Mouse (Mus musculus): ENCODE results near the gene Cenpl. TPM values are rescaled to one million over a fixed set of nuclear protein-coding genes. Genes with fewer than 3 reads are reported as not detected.
"Not testable (repeated sequence)": the region's sequence is repeated elsewhere in the genome, so short reads cannot be mapped to it uniquely, and the experiment has no call there.

Cenpl gene
- 1 to 10 TPM; 5.7 to 6.2 TPM for total RNA-seq (2021)
- long read RNA-seq, experiment 1, partial matches to known transcripts = 0 of 8 reads
- long read RNA-seq, experiment 1, other reads (novel, unspliced or antisense) = 6 of 8 reads
- long read RNA-seq, experiment 2, partial matches to known transcripts = 0 of 6 reads
- long read RNA-seq, experiment 2, other reads (novel, unspliced or antisense) = 5 of 6 reads

- peak; percentile 97 for DNase-seq
Observed at GRCm38 (mm10) chr1:161070352-161071271, at the start of gene Cenpl, which contains the start of gene Dars2. TSS of gene Cenpl (plus strand) at chr1:161070713. TSS of gene Dars2 (minus strand) at chr1:161070658.

GRCm38 (mm10) chr1:161025410-161026210, 44.9 kb upstream of the Cenpl start:
- DNase-seq = peak; percentile 35

GRCm38 (mm10) chr1:161027196-161027595, 43.3 kb upstream of the Cenpl start:
- no peak for DNase-seq

GRCm38 (mm10) chr1:161028427-161028826, 42.1 kb upstream of the Cenpl start:
- DNase-seq = not testable (repeated sequence)

DNA sequence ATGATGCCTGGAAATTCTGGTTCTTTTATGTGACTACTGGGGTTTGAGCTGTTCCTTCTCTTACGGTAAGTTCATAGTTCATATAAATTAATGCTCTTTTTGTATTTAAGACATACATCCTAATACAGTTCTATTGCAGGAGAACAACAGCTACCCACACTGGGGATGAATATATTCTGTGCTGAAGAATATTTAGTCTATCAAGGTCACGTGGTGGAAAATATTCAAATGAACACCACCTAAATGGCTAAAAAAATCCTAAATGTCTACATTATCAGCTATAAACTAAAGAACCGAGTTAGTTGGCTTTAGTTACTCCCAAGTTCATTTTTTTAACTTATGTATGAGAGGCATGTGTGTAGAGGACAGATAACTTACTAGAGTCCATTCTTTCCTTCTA, 40.5 kb upstream of the Cenpl start:
- DNase-seq = no peak

DNA sequence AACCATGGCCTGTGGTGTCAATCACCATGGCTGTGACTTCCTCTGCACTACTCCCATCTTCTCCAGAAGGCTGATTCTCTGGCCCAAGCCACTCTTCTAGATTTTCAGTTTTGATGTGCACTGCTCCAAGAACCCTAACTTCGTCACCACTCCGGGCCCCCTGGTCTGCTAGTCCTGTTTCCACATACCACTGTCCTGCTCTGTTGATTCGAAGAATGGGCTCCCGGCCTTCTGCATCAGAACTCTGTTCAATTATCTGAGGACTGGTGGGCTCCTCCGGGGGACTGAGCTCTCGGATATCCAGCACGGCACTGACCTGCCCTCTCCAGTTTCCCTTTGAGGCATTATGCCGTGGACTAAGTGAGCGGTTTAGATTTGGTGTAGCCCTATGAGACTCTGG, 38.6 kb upstream of the Cenpl start:
- DNase-seq = no peak

DNA sequence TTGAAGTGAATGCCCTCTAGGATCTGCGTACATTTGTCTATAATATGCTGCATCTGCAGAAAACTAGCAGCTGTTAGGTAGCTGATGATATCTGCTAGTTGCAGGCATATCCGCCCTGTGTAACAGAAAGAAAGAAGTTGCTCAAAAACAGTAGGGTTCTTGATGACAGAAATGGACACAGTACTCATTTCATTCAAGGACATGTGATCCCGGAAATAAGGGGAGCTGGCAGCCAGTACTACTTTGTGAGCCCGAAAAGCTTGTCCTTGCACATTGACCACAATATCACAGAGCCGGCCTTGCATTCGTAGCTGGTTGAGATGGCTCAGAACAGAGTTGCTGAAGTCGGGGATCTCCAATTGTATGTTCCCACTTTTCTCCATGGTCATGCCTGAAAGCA, 38.2 kb upstream of the Cenpl start:
- peak; percentile 64 for DNase-seq

- no peak for DNase-seq
Observed at GRCm38 (mm10) chr1:161033856-161034434, 36.6 kb upstream of the Cenpl start.

GRCm38 (mm10) chr1:161034435-161035280, 35.9 kb upstream of the Cenpl start, which contains the start of gene Zbtb37:
TSS of gene Zbtb37 (minus strand) at chr1:161034849.
- DNase-seq = peak; percentile 98

- peak; percentile 51 for DNase-seq
Observed at GRCm38 (mm10) chr1:161035281-161035785, 35.2 kb upstream of the Cenpl start.

DNA sequence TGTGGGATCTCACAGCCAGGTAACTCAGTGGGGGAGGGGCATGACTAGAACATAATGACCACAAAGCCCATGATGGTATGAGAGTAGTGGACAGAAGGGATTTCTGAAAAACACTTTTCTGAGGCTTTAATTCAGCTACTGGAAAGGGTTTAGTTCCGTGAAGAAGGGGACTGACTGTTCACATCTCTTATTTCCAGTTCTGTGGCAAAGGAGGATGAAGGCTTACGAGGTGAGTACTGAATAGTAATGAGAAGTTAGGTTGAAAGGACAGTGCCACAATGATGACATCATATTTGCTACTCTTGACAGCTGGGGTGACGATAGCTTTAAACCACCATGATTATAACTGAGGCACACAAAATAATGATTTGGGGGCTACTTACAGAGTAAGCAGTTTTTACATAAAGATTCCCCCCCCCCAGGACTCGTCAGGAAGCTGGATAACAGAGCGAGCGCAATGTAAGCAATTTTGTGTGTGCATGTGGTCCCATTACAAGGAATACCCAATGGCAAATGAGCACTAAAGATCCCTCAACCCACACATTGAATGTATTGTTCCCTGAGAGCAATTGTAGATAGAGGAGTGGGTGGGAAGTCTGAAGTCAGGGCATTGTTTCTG, 34.6 kb upstream of the Cenpl start:
- peak; percentile 15 for DNase-seq

- DNase-seq = peak; percentile 20
Observed at GRCm38 (mm10) chr1:161036411-161036841, 34.1 kb upstream of the Cenpl start.

GRCm38 (mm10) chr1:161037026-161037425, 33.5 kb upstream of the Cenpl start:
- DNase-seq = no peak

DNA sequence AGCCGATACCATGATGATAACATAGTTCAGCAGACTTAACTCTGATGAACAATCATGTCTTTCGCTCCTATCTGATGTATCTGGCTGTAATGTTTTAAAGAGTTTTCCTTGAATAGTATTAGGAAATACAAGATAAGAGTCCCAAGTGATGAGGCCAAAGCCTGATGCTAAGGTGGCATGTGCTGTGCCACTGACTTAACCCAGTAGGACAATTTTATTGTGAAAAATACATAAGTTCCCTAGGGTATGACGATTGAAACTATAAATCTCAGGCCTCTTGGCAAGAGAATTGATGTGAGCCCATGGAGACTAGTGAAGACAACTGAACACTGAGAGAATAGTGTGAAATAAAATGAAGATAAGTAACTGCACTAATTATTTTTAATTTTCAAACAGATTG, 32.9 kb upstream of the Cenpl start:
- DNase-seq = no peak

- DNase-seq = no peak
Observed at GRCm38 (mm10) chr1:161038004-161038403, 32.5 kb upstream of the Cenpl start.

GRCm38 (mm10) chr1:161038968-161039721, 31.4 kb upstream of the Cenpl start:
- DNase-seq = no peak

DNA sequence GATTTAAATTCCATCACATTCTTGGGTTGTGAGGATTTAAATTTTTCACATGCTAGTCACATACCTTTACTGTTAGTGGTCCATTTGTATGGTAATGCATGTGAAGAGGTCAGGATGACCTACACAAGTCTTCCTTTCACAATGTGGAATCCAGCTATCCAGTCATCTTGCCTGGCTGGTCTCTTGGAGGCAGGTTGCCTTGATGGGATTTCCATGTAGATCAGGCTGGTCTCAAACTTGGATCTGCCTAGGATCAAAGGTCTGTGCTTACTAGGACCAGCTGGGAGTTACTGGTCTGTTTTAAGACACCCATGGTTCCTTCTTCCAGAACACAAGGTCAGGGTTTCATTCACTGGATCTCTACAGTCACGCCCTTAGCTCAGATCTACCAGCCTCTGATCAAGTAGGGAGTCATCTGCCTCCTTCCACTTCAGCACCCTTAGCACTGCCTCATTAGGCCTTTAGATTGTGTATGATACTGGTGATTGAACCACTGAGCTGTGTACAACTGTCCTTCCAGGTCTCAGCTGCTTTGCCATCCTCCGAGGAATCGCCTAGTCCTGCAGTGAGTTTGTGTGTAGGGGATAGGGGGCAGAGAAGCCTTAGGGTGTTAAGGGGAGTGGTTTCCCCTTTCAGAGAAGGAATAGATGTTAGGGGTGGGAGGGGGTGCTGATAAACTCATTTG, 30.6 kb upstream of the Cenpl start:
- no peak for DNase-seq

- no peak for DNase-seq
Observed at GRCm38 (mm10) chr1:161040426-161040770, 30.1 kb upstream of the Cenpl start.

GRCm38 (mm10) chr1:161040855-161041254, 29.7 kb upstream of the Cenpl start:
- no peak for DNase-seq
